Mouse (Mus musculus): ENCODE measurements around the gene Gm614.

- TF ChIP-seq CTCF (IDR thresholded peaks at IDR 0.05; ENCODE audit: low read depth, low read length) (no peak), POLR2AphosphoS5 (IDR thresholded peaks at IDR 0.05; ENCODE audit: insufficient replicate concordance, low read depth, low read length) (no peak)
Measured at GRCm38 (mm10) chrX:101260441-101261325, 3.1 kb downstream of the Gm614 start.
